Mouse (Mus musculus) left cerebral cortex, postnatal 4 days (tissue): ENCODE results near the gene Kdm5d. TPM values are rescaled to one million over a fixed set of nuclear protein-coding genes. Genes with fewer than 3 reads are reported as not detected.

Experiments
- DNase-seq: peaks from one replicate; pipeline ENCODE4 v3.0.0-alpha.2; 2022
- intact Hi-C: fragments of 180-260 bp; cut with DNase I; formaldehyde crosslinking; loops from one replicate; pipeline ENCODE4 v1.15.1; 2025
- microRNA-seq: library from miRNA; unstranded; fragments of <30 nt; microRNA quantifications from one replicate; pipeline ENCODE4 v1.2.0, GENCODE M21; 2022
- total RNA-seq, 2 experiments: library from RNA; stranded (reverse); gene quantifications; 2 replicates each; pipeline ENCODE4 v1.2.3; 2021

Gene Kdm5d
- total RNA-seq: 10 to 100 TPM in 1 of 2 experiments, under 1 TPM in 1; 0.06 to 19.1 TPM

DNA sequence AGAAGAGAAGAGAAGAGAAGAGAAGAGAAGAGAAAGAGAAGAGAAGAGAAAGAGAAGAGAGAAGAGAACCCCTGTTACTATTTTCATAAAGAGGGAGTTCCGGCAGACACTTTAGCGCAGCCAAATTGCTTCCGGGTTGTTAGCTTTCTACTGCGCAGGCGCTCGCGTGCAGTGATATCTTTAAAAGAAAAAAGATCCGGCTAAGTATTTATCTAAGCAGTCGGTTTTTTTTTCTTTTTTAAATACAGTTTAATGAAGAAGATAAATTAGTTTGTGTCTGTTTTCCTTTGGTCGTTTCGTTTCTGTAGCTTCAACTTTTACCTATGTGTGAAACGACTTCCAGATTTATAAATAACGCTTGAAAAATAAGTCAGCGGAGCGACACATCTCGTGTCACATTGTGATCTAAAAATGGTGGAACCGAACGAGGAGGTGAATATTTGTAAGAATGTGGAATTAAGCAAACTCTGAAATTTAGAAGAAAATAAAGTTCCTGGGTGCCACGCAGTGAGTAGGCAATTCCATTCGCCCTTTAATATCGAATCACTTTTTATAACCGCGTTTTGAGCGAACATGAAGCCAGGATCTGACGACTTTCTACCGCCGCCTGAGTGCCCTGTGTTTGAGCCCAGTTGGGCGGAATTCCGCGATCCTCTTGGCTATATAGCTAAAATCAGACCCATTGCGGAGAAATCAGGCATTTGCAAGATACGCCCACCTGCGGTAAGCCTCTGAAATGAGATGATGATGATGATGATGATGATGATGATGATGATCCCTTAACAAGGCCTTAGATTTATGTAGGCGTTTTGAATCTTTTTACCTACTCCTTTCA is at the start of gene Kdm5d:
TSS of gene Kdm5d (plus strand) at position 396 of the 835 bp plus-strand sequence.
- peak; percentile 59 for DNase-seq
- intact Hi-C loops: no loop called here

DNA sequence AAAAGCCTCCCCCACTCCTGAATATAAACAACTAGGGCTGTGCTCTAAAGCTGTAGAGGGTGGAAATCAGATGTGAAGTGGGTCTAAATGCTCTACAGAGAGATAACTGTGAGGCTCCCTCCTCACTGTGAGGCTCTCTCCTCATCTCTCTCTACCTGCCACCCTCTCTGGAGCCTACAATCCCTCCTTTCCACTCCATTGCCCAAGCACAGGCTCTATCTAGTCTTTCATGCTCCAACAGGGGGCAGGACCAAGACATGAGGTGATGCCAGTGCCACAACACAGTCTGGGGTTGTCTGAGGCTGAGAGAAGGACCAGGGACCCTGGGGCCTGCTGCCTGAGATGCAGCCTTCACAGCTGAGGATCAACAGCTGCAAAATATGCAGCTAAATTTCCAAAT is 25.2 kb upstream of the Kdm5d start:
- intact Hi-C loops: no loop called here
- DNase-seq: no peak

DNA sequence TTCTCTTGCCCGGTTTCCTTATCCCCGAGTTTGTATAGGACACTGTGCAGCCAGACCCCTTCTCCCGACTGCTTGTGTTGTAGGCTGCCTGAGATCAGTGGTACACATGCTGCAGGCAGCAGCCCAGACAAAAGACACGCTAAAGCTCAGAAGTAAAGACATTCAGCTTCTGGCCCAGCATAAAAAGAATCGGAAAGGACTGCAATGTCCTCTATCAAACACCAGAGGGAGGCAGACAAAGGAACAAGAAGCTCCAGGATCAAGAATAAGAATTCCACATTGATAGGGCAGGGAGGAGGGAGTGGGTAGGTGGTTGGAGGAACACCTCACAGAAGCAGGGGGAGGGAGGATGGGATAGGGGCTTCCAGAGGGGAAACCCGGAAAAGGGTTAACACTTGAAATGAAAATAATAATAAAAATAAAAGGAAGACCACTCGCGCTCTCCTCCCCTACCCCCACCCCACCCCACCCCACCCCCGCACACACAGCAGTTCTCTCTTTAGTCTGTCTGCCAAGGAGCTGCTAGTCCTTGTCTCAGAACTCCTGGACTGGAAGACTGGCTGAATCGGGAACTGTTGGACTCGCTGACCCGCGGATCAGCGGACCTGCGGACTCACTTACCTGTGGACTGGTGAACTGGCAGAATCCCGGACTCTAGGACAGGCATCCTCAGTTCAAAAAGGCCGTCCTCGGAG is 24.6 kb upstream of the Kdm5d start:
- DNase-seq: no peak
- intact Hi-C loops: no loop called here

Small RNA genes within 50 kb of the gene (microRNA-seq; reads per million reads assigned to microRNA genes)
- gene Gm47281: not detected

Other genes with a start within 250 kb of the Kdm5d start
- not detected for gene Zfy1, start 100.4 kb upstream of the Kdm5d start, total RNA-seq
- gene Uba1y, start 79.1 kb upstream of the Kdm5d start, total RNA-seq: not detected
- gene Eif2s3y, start 112.8 kb downstream of the Kdm5d start, total RNA-seq: 10 to 100 TPM in 1 of 2 experiments, not detected in 1; 94.1 TPM